Mouse (Mus musculus): Measurements from ENCODE around the gene Senp2.
"Not testable (repeated sequence)": the region's sequence is repeated elsewhere in the genome, so short reads cannot be mapped to it uniquely, and the experiment has no call there.

Gene Senp2

DNA sequence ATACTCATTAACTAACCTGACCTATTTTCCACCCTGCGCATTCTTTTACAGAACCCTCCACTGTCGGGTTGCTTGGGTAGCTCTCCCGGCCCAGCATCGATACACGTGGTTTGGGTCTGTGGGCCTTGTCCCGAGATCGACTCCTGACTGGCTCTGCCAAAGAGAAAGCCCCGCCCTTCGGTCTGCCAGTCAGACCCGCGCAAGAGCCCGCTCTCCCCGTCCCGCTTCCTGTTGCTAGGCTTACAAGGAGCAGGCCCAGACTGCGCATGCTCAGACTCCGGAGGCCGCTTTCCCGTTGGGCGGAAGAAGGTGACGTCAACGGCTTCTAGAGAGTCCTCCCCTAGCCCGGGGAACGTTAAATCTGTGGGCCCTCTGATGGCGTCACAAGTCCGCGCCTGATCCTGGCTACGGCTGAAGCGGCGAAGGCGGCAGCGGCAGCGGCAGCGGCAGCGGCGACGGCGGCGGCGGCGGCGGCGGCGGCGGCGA, at the start of gene Senp2:
Gene Senp2 (plus strand): TSS at position 386 of the 486 bp plus-strand sequence.
- peak; percentile 100 for DNase-seq

DNA sequence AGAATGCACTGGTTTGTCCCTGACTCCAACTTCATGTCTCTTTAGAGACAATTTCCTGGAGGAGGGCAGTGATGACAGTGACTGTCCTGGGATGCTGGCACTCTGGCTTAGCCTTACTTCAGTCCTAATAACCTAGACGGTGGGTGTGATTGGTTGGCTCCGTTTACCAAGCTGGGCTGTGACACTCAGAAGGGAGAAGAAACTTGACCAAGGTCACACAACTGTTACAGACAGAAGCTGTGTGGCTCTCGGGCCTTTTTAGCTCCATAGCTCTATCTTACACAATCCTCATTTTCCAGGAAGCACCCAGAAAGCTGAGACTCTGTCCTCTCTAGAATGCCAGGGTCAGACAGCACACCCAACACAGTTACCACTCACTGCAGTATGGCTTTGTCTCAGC, 43.7 kb upstream of the Senp2 start:
- no peak for DNase-seq

DNA sequence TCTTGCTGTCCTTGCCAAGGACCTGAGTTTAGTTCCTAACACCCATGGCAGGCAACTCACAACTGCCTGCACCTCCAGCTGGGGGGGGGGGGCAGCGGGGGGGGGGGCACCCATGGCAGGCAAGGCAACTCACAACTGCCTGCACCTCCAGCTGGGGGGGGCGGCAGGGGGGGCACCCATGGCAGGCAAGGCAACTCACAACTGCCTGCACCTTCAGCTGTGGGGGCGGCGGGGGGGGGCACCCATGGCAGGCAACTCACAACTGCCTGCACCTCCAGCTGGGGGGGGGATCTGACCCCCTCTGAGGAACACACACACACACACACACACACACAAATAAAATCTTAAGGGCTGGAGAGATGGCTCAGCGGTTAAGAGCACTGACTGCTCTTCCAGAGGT, 39.4 kb upstream of the Senp2 start:
- DNase-seq, result no peak

DNA sequence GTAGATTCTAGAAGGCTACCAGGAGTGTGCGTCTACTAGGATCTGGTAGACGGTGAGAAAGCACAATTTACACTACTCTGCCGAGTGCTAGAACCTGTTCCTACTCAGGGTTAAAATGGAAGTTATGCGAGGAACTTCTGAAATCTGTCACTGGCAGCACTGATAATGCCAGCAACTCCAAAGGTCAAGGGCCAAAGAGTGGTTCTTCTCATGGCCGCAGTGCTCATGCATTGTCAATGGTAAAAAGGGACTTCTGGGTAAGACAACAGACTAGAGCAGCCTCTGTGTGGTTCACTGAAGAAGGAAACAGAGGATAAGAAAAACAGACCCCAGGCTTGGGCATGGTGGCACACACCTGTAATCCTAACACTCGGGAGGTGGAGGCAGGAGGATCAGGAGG, 38.7 kb upstream of the Senp2 start:
- no peak for DNase-seq

DNA sequence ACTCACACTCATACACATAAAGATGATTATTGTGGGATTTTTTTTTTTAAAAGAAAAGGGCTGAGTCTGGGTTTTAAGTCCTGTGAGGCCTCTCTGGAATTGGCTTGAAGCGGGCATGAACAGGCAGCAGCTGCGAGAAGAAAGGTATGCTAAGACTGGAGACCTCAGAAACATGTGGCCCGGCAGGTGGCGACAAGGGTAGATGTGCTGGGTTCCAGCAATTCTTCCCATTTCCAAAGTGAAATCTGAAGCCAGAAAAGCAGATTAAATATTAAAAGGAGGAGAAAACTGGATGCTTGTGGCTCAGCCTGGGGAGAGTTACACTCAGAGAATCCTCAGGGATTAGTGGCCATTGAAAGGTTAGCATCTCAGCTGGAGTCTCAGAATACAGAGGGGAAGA, 37.8 kb upstream of the Senp2 start:
- no peak for DNase-seq

DNA sequence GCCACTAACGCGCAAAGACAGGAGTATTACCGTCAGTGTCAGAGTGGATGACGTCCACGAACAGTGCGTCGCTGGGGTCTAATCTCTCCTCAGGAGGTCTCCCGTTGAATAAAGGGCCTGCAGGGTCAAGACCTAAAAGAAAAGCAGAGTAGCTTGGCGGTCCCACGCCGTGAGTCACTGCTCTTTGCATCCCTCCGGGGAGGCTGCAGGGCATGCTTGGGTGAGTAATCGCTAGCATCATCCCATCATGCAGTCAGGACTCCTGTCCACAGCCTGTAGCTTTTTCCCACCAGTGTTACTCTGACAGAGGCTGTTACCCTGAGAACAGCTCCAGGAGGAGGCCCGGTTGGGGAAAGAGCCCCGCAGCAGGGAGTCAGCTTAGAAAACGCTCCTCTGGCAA, 33.1 kb upstream of the Senp2 start:
- DNase-seq, result no peak

DNA sequence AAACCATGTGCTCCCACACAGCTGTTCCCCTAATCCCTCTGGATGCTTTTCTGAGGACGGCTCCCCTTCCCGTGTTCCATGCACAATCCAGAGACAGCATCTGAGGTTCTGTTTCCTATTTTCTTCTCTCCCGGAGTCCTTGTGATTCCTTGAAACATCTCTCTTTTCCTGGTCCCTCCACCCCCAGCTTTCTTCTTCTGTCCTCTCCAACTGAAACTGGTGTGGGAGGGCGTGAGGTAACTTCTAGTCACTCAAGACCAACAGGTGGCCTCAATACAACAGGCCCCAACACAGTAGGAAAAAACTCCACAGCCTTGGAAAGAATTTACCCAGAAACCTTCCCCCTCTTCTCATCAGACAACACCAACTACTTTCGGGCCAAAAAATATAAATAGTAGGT, 31.9 kb upstream of the Senp2 start:
- DNase-seq, result no peak

DNA sequence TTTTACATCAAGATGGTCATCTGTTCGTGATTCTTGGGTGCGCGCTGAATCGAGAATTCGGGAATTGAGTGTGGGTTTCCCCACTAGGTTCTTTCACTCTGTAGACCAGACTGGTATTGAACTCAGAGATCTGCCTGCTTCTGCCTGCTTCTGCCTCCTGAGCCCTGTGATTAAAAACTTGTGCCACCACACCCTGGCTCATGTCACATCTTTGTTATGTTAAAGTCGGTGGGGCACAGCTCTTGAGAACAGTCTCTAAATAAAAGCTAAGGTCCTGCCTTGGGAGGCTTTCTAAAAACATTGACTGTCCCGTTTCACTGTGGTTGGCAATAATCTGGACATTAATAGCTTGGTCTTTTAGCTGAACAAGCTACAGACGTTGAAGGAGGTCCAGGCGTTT, 26.1 kb upstream of the Senp2 start:
- DNase-seq, result no peak

DNA sequence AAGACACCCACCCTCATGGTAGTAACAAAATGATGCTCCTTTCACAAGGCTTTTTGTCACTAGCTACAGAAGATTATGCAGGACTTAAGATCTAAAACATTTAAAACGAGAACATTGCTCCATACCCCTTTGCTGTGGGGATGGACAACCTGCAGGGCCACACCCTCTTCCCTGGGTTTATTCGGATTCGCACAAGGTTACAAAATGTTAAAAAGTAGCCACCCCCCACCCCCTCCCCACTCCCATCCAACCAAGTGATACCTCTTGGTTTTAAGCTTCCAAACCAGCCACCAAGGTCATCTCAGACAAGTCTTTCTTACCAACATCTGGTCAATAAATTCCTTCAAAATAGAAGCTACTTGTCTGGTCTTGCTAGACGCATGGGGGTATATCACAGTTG, 25.7 kb upstream of the Senp2 start:
- no peak for DNase-seq

DNA sequence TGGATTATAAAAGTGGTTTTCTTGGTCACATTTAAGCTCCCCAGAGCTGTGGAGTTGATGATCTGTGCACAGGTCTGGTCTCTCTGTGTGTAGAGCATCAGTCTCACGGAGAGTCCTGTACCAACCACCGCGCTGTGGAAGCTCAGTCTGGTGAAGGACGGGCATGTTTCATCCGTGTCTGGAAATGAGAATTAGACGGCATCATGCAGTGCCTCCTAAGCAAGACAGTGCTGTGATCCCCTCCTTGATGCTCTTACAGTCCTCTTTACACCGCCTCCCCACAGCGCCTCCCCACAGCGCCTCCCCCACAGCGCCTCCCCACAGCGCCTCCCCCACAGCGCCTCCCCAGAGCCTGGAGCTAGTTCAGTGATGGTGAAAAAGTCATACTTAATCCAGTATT, 25.2 kb upstream of the Senp2 start:
- no peak for DNase-seq

DNA sequence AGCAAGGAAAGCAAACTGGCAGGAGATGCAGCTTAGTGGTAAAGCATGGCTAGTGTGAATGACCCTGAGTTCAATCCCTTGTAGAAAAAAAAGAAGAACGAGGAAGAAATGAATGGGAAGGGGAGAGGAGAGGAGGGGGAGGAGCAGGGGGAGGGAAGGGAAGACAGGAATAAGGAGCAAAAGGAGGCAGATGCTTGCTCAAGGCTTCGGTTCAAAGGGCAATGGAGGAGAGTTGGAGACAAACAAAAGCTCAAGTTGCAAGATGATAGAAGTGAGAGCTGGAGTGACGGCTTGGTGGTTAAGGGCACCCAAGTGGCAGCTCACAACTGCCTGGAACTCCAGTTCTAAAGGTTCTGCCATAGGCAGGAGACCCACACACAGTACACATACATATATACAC, 23.1 kb upstream of the Senp2 start:
- DNase-seq, result no peak

DNA sequence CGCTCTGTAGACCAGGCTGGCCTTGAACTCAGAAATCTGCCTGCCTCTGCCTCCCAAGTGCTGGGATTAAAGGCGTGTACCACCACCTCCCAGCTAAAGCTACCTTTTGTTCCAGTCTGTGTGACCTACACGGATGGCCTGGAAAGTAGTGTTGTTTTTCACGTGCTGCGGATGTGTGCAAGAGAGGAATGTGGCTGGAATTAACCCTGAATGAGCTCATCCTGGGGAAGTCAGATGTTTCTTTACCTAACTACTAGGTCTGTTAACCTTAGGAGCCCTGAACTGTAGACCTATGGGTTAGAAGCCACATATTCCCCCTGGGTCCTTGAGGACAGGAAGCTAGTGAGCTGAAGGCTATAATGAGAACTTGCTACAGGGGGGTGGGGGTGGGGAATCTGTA, 21.3 kb upstream of the Senp2 start:
- no peak for DNase-seq

DNA sequence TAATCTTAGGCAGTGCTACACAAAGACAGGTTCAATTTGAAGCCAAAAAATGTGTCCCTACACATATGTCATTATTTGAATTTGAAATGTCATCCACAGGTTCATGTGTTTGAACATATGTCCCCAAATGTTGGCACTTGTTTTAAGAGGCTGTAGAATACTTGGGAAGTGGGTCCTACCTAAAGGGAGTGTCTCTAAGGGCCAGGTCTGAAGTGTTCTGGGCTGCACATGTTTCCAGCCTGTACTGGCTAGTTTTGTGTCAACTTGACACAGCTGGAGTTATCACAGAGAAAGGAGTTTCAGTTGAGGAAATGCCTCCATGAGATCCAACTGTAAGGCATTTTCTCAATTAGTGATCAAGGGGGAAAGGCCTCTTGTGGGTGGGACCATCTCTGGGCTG, 18.4 kb upstream of the Senp2 start:
- not testable (repeated sequence) for DNase-seq

DNA sequence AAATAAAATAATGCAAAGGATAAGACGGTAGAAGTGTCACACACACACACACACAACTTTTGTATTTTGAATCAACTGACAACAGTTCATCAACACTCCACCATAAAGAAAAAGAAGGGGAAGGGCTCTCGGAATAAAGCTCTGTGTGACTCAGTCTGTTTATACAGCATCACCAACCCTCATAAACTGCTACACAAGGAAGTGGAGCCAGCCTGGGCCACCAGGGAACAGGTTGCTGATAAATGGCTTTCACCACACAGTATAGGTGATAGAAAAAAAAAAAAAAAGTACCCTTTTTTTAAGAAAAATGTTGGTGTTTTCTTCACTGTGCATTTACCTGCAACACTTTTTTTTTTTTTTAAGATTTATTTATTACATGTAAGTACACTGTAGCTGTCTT, 17.5 kb upstream of the Senp2 start:
- DNase-seq, result no peak

DNA sequence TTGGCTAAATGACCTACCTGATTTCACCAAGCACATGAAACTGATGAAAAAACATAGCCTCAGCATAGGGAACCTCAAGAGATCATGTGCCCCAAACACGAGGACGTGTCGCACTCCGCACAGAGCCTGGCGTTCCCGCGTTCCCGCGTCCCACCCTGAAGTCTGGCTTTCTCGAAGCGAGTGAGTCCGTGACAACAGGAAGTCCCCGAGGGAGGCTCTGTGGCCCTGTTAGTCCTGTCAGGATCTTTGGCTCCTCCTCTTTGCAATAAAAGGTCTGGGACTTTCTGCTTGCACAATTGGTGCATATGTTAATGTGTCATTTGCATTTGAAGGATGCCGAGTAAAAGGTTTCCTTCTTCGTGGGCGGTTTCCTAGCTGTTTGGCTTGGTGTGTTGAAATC, 14.0 kb upstream of the Senp2 start, which contains the start of gene Liph:
Gene Liph (minus strand): TSS at position 360 of the 400 bp plus-strand sequence.
- no peak for DNase-seq

DNA sequence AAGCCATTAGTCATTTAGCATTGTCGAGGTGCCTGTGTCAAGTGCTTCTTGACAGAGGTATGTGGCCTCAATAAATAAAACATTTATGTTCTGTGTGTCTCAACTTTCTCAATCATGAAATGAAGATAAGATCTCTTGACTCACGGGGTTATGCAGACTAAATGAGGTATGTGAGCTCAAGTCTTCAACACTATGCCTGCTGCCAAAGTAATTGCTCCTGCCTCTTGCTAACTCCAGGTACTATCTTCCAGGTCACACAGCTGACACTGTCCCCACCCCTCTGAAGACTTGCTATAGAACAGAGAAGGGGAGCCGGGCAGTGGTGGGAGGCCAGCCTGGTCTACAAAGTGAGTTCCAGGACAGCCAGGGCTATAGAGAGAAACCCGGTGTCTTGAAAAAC, 12.9 kb upstream of the Senp2 start:
- no peak for DNase-seq

DNA sequence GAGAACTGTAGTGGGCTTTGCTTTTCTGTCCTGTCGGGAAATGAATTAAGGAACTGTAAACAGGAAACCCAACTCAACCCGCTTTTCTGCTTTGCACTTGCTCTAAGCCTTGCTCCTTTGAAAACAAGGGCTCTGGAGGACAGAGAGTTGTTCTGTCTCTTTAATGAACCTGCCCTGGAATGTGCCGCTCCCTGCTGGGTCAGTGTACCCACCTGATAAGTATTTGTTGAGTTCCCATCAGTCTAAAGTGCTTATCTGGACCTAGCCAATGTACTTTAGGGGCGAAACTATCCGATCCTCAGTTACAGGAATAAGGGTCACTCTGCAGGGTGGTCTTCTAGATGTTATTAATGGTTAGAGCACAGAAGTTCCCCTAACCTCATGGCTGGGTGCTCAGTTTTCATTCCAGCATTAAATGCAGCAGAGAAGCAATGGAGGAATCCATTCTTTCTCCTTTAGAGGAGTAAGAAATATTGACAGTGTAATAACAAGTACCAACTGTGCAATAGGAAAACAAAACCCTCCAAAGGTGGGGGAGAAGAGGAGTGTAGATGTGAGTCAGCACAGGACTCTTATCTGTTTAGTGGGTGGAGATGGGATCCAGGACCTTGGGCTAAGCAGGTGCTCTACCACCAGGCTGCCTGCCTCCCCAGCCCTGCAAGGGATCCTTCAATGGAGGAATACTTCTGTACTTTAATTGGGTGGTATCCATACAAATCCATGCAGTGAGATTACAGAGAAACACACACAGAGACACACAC, 12.2 kb upstream of the Senp2 start:
- DNase-seq, result no peak

DNA sequence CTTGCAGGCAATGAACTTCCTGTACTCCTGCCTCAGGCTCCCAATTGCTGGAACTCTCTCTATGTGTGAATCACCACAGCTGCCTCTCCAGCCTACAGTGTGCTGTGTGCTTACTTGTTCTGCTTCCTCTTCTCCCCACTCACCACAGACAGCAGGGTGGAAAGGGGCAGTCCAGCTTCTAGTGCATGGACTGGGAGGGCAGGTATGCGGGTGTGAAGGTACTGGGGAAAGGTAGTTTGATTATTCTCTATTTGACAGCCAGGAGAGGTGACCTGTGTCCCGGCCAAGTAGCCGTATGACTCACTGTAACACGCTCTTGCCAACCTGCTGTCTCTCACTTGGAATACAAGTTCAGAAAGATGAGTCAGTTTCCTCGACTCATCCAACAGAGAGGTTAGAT, 11.2 kb upstream of the Senp2 start:
- DNase-seq, result peak; percentile 8 to 16

DNA sequence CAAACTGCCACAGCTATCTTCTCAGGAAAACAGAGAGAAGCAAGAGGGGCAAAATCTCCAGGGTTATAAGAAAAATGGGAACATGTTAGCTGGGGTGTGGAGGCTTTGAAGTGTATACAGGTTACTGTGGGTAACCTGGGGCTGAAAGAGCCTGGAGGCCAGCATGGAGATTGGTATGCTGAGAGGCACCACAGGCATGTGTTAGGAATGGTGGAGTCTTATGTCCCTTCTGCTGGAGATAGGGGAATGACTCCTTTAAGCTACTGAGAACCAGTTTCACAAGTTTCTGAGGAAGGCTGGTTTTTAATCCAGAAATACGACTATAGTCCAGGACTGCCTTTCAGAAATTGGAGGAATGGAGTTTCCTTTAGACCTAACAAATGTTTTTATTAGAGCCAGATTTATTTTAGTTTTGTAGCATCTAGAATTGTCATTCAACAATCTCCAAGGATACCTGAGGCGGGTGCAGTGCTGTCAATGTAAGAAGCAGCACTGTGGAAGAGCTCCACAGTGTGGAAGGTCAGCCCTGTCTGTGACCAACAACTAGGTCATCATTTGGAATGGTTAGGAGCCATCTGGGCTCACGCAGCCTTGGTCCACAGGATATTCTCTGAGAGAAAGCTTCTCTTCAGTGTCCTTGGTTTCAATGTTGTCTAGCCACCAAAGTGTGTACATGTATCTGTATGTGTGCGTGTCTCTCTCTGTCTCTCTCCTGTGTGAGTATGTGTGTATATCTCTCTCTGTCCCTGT, 9.2 kb upstream of the Senp2 start:
- no peak for DNase-seq

DNA sequence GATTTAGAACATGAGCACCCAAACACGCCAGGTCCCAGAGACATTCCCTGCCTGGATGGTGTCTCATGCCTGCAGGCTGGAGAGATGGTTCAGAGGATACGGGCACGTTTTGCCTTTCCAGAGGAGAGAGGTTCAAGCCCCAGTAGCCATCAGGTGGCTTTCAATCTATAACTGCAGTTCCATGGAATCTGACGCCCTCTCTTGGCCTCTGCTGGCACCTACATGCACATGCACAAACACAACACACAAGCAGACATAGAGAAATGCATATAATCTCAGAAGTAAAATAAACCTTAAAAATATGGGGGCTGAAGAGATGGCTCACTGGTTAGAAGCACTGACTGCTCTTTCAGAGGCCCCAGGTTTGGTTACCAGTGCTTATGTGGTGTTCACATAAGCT, 8.1 kb upstream of the Senp2 start:
- DNase-seq, result no peak

DNA sequence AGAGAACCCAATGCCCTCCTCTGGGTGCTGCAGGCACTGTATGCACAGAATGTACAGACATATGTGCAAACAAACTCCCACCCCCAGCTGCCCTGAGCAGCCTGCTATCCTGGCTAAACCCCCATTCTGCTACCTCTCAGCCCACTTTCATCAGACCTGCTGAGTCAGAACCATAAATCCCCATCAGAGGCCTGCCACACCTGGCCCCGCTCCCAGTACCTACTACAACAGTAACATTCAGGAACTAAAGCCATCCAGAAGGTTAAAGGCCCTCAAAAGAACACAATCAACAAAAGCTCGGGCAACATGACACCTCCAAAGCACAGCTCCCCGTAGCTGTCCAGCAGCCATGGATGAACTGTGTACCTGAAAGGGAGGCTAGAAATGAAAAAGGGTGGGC, 7.7 kb upstream of the Senp2 start:
- DNase-seq, result no peak

DNA sequence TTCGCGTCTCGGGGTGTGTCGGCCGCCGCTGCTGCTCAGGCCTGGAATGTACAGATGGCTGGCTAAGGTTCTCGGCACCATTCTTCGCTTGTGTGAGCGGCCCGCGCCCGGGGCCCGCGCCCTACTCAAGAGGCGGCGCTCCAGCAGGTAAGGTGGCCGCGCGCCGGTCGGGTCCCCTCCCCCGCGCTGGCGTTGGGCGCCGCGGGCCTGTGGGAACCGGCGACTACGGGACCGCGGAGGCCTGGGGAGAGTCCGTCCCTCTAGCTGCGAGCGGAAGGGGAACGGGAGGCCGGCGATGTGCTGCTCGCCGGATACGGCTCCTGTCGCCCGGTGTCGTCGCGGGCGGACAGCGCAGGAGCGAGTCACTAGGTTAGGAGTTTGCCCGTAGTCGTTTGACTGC, 312 bp downstream of the Senp2 start:
- DNase-seq, result no peak

DNA sequence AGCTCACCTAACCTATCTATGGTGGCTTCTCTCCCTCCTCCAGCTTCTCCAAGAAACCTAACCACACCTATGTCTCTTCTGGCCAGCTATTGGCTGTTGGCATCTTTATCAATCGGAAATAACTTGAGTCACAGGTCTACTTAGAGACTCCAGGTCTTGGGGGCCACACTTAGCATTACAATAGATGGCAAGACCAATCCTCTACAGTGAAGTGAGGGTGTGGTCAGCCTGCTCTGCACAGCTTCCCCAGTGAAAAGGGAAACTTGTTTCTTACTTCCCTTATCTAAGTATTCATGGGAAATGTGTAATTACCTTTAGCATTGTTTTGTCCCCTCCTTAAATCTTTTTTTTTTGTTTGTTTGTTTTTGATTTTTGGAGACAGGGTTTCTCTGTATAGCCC, 6.3 kb downstream of the Senp2 start:
- DNase-seq, result no peak

DNA sequence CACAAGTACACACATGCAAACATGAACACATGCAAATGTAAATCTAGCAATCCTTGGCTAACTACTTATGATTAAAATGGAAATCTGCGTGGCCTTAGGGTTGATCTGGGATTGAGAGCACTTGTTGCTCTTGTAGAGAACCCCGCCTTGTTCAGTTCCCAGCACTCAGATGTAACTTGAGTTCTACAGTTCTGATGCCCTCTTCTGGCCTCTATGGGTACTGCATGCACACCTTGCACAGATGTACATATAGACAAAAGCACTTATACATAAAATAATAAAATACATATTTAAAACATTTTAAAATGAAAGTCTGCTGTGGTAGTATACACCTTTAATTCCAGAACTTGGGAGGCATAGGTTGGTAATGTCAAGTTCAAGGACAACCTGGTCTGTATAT, 12.8 kb downstream of the Senp2 start:
- no peak for DNase-seq

DNA sequence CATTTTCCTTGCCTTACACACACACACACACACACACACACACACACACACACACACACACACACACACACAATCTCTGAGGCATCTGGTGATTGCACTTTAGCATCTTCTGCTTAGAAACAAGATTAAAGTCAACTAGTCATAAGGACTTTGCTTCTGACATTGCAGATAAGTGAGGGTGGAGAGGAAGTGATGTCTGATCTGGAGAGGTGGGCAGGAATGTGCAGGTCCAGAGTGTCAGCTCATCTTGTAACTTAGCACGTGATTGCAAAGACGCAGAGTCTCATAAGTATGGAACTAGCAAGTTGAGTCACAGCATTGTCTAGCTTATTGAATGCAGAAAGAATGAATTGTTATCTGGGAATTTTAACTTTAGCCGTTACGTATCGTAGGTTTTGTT, 18.2 kb downstream of the Senp2 start:
- no peak for DNase-seq

All from cerebellum, adult 18-20 months (tissue).